Mouse (Mus musculus): ENCODE results near the gene Plxnb2.

GRCm38 (mm10) chr15:89128382-89129350 is 51.9 kb downstream of the Plxnb2 start, which contains the start of gene Hdac10:
- TF ChIP-seq CTCF (IDR thresholded peaks at IDR 0.05; ENCODE audit: low read depth, low read length) (peak; percentile 92), GATA1 (IDR thresholded peaks at IDR 0.05; ENCODE audit: borderline replicate concordance, low read length) (no peak), TAL1 (conservative IDR thresholded peaks at IDR 0.05; ENCODE audit: low read depth, low read length) (no peak), POLR2AphosphoS5 (IDR thresholded peaks at IDR 0.05; ENCODE audit: insufficient replicate concordance, low read depth, low read length) (no peak), GATA2 (IDR thresholded peaks at IDR 0.05; ENCODE audit: borderline replicate concordance, low read depth, low read length) (no peak)
